Mouse (Mus musculus) lung, embryonic 14.5 days (tissue): ENCODE results near the gene Dclk1. TPM values are rescaled to one million over a fixed set of nuclear protein-coding genes. Genes with fewer than 3 reads are reported as not detected.

Experiments
- ATAC-seq: fragments of 200-750 bp; cut with Nextera tagmentation; 2 replicates; pipeline ENCODE4 v1.8.0; 2017; ENCODE audit warnings: mild to moderate bottlenecking, moderate TSS enrichment, moderate library complexity; ENCODE audit not compliant: insufficient read depth
- DNase-seq: peaks from one replicate; pipeline ENCODE4 v3.0.0-alpha.2; 2015
- H3K27ac ChIP-seq: fragments of 300-500 bp; sonication (generic); 2 replicates; pipeline ENCODE4 v1.5.1; 2014; ENCODE audit warnings: low read depth, mild to moderate bottlenecking, moderate library complexity
- H3K27me3 ChIP-seq: fragments of 300-500 bp; sonication (generic); 2 replicates; pipeline ENCODE4 v1.6.1; 2014; ENCODE audit warnings: low read length, control low read depth; ENCODE audit not compliant: insufficient read depth
- H3K36me3 ChIP-seq: fragments of 300-500 bp; sonication (generic); 2 replicates; pipeline ENCODE4 v1.6.1; 2014; ENCODE audit warnings: control low read depth; ENCODE audit not compliant: insufficient read depth
- H3K4me1 ChIP-seq: fragments of 300-500 bp; sonication (generic); 2 replicates; pipeline ENCODE4 v1.6.1; 2014; ENCODE audit warnings: antibody characterized with exemption, control low read depth; ENCODE audit not compliant: insufficient read depth
- H3K4me2 ChIP-seq: fragments of 300-500 bp; sonication (generic); 2 replicates; pipeline ENCODE4 v1.6.1; 2014; ENCODE audit warnings: mild to moderate bottlenecking
- H3K4me3 ChIP-seq: fragments of 300-500 bp; sonication (generic); 2 replicates; pipeline ENCODE4 v1.5.1; 2014; ENCODE audit warnings: low read depth, low read length
- H3K9ac ChIP-seq: fragments of 300-500 bp; sonication (generic); 2 replicates; pipeline ENCODE4 v1.6.1; 2014
- H3K9me3 ChIP-seq: fragments of 300-500 bp; sonication (generic); 2 replicates; pipeline ENCODE4 v1.6.1; 2016; ENCODE audit warnings: low read depth, low read length, control low read depth
- CTCF ChIP-seq: IDR thresholded peaks from 2 replicates; pipeline ENCODE4 v1.5.1; 2016; ENCODE audit warnings: antibody characterized with exemption, low read depth
- WGBS: fragments of 180-500 bp; shearing (Covaris S2); extraction: QIAGEN DNeasy Blood & Tissue Kit; methylation state at CpG from one replicate; pipeline ENCODE4 v1.1.7; 2014; 5-methylcytosine and 5-hydroxymethylcytosine counted together
- polyA plus RNA-seq: library from polyadenylated mRNA; unstranded; fragments of >200 nt; fragmentation: Nextera tagmentation; extraction: Ambion mirVana; gene quantifications from 2 replicates; pipeline ENCODE4 v1.2.1, GENCODE M21; 2014

The Dclk1 gene
- polyA plus RNA-seq, 1 experiment from 2014 or later: 11.3 TPM

DNA sequence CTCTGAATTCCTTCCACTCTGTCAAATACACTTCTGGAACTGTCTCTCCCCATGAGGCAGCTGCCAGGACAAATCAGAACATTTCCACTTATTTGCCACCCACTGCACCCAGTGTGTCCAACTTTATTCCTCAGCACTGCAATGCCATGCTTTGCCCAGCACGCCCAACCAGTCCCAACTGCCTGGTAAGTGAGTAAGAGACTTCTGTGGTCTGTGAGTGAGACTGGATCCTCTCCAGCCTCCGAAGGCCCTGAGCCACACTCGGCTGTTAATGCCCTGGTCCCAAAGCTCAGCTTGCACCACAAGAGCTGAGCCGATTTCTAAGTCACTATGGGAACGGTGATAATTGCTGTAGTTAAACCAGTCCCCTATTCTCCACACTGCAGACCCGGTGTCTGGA, 34.5 kb upstream of the Dclk1 start:
- H3K4me3 ChIP-seq: no peak overlapping the region
- no peaks in the 10 kb centered on the region for H3K27me3 ChIP-seq
- no peak for DNase-seq
- 63% methylated on average over 6 of the region's 6 CpGs for WGBS
- no peak overlapping the region for H3K9ac ChIP-seq
- no peak for TF ChIP-seq CTCF
- H3K36me3 ChIP-seq: no peaks in the 10 kb centered on the region
- H3K27ac ChIP-seq: no peak overlapping the region
- no peak for ATAC-seq
- no peak overlapping the region for H3K4me2 ChIP-seq
- no peaks in the 10 kb centered on the region for H3K4me1 ChIP-seq
- H3K9me3 ChIP-seq: no peaks in the 10 kb centered on the region

DNA sequence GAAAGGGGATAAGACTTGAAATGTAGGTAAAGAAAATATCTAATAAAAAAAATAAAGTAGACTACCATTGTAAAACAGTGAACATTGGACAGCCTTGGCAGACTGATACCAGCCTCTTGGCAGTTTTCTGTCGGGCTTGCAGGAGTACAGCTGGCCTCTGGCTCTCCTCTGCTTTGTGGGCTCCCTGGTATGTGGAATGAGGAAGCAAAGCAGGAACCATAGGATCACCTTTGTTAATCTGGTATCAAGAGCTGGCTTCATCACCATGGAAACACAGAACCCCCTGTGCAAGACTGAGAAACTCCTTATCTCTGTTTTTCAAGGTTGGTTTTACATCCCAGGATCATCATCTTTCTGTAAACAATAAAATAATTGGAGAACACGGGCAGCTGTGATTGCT, 29.9 kb upstream of the Dclk1 start:
- no peak for TF ChIP-seq CTCF
- H3K36me3 ChIP-seq: no peaks in the 10 kb centered on the region
- H3K27ac ChIP-seq: no peak overlapping the region
- WGBS: 23% methylated on average over 2 of the region's 2 CpGs
- no peak overlapping the region for H3K9ac ChIP-seq
- peak; percentile 27 for DNase-seq
- no peaks in the 10 kb centered on the region for H3K9me3 ChIP-seq
- no peak overlapping the region for H3K4me2 ChIP-seq
- H3K4me1 ChIP-seq: no peaks in the 10 kb centered on the region
- no peak overlapping the region for H3K4me3 ChIP-seq
- H3K27me3 ChIP-seq: no peaks in the 10 kb centered on the region
- ATAC-seq: peak; percentile 70; the same call in 1 of the 2 replicates

DNA sequence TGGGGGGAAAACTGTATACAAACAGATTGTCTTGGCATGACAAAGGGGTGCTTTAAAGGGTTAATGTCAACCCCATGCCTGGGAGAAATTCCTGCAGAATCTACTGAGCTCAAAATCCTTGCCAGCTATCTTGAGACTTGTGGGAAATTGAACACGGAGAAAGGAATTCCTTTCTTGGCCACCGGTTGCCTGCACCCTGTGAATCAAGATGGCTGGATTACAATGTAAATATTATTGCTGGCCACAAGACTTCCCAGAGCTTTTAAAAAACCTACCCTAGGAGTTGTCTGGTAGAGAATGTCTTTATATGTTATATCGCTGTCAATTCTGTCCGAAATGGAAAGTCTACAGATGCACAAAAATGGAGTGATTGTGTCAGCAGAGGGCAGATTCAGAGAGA, 28.4 kb upstream of the Dclk1 start:
- no peak overlapping the region for H3K27ac ChIP-seq
- H3K27me3 ChIP-seq: no peaks in the 10 kb centered on the region
- H3K36me3 ChIP-seq: no peaks in the 10 kb centered on the region
- H3K4me2 ChIP-seq: no peak overlapping the region
- DNase-seq (peak; percentile 21), ATAC-seq (peak; percentile 54; the same call in 1 of the 2 replicates)
- no peaks in the 10 kb centered on the region for H3K9me3 ChIP-seq
- H3K4me3 ChIP-seq: no peak overlapping the region
- 36% methylated on average over 4 of the region's 4 CpGs for WGBS
- no peak for TF ChIP-seq CTCF
- no peak overlapping the region for H3K9ac ChIP-seq
- no peaks in the 10 kb centered on the region for H3K4me1 ChIP-seq

DNA sequence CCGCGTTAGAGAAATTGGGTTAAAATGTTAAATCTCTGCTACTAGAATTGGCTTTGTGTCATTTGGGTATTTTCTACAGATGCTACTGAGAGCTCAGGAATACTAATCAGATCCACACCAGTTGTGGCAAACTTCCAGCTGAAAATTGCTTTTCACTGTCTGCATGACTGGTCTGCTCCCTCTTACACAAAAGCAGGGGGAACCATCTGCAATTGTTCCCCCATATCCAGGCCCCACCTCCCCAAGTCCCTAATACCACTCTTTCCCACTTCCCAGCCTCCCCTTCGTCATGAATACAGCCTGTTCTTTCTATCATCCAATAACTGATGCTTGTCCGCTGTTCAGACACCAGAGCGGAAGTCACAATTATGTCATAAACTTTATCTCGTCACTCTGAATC, 27.8 kb upstream of the Dclk1 start:
- no peak overlapping the region for H3K27ac ChIP-seq
- 83% methylated on average over 6 of the region's 6 CpGs for WGBS
- ATAC-seq: no peak
- no peaks in the 10 kb centered on the region for H3K9me3 ChIP-seq
- H3K4me2 ChIP-seq: no peak overlapping the region
- H3K4me1 ChIP-seq: no peaks in the 10 kb centered on the region
- H3K36me3 ChIP-seq: no peaks in the 10 kb centered on the region
- DNase-seq: peak; percentile 32
- no peak overlapping the region for H3K4me3 ChIP-seq
- no peaks in the 10 kb centered on the region for H3K27me3 ChIP-seq
- H3K9ac ChIP-seq: no peak overlapping the region
- no peak for TF ChIP-seq CTCF

DNA sequence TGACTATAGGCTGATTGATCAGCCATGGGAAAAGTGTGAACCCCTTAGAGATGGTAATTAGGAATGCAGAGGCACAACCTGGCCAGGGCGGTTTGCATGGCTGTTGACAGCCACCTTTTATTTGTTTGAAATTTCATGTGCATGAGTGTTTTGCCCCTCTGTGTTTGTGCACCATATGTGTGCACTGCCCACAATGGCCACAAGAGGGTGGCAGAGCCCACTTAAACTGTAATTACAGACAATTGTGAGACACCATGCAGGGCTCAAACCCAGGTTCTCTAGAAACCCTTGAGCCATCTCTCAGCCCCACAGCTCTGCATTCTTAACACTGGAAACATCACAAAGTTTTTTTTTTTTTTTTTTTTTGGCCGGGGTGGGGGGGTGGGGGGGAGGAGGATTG, 19.7 kb upstream of the Dclk1 start:
- no peak for DNase-seq
- TF ChIP-seq CTCF: peak; percentile 42
- no peak overlapping the region for H3K4me3 ChIP-seq
- ATAC-seq: no peak
- peaks cover 4% of the 10 kb centered on the region; the same call in 1 of the 2 replicates for H3K9me3 ChIP-seq
- no peaks in the 10 kb centered on the region for H3K27me3 ChIP-seq
- H3K27ac ChIP-seq: no peak overlapping the region
- no peaks in the 10 kb centered on the region for H3K36me3 ChIP-seq
- 81% methylated on average over 2 of the region's 2 CpGs for WGBS
- no peaks in the 10 kb centered on the region for H3K4me1 ChIP-seq
- H3K4me2 ChIP-seq: no peak overlapping the region
- H3K9ac ChIP-seq: no peak overlapping the region

DNA sequence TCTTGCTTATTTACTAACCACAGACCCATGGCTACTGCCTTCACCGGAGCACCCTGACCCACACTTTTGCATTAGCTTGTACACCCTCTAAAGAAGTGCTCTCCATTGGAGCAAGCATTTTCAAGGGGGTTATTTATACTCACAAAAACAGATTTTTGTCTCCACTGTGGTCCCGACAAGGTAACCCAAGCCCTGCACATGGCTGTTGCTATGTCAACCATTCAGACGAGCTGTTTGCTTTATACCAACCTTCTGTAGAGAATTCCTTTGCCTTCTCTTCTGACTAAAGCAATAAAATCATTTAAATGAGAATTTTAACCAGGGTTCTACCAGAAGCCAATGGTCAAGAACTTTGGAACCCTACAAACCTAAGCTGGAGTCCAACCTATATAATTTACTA, 18.3 kb upstream of the Dclk1 start:
- DNase-seq (no peak), ATAC-seq (no peak)
- no peak for TF ChIP-seq CTCF
- Histone ChIP-seq H3K9ac (no peak overlapping the region), H3K4me2 (no peak overlapping the region), H3K4me1 (no peaks in the 10 kb centered on the region), H3K4me3 (no peak overlapping the region), H3K27me3 (no peaks in the 10 kb centered on the region), H3K9me3 (peaks cover 4% of the 10 kb centered on the region; the same call in 1 of the 2 replicates), H3K27ac (no peak overlapping the region), H3K36me3 (no peaks in the 10 kb centered on the region)
- WGBS: 68% methylated on average over 3 of the region's 3 CpGs

DNA sequence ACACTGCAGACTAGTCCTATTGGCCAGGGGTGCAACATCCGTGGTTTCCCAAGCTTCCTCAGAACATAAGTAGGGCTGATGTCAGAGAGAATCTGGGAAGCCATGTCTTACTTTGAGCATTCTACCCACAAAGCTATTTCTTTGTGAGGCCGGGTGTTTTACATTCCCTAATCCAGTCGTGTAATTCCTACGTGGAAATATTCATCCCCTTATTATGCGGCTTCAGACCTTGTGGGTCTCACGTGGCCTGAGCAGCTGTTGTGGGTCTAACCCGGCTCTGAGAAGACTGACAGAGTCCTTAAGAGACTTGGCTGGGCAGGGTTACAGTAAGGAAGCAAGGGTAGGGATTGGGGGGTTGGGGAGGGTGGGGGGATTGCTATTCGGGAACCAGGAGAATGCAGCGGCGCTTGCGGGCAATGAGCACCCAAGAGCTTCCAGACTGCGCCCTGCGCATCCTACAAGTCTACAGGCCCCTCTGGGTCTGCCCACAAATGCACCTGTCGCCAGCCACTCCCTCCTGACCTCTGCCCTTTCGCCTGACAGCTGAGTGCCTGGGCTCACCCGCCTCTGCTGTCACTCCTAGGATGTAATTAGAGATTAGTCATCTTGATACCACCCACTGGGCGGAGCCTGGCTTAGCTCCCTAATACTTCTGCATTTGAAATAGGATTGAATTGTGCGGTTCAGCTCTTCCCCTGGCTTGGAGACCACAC, 15.5 kb upstream of the Dclk1 start:
- peaks cover 4% of the 10 kb centered on the region; the same call in 1 of the 2 replicates for H3K9me3 ChIP-seq
- WGBS: 31% methylated on average over 18 of the region's 18 CpGs
- ATAC-seq (peak; percentile 58), DNase-seq (peak; percentile 23)
- no peak for TF ChIP-seq CTCF
- no peaks in the 10 kb centered on the region for H3K27me3 ChIP-seq
- H3K4me2 ChIP-seq: peak overlapping the region; percentile 27; the same call in 1 of the 2 replicates
- no peak overlapping the region for H3K9ac ChIP-seq
- no peaks in the 10 kb centered on the region for H3K36me3 ChIP-seq
- H3K4me3 ChIP-seq: no peak overlapping the region
- no peaks in the 10 kb centered on the region for H3K4me1 ChIP-seq
- H3K27ac ChIP-seq: no peak overlapping the region

DNA sequence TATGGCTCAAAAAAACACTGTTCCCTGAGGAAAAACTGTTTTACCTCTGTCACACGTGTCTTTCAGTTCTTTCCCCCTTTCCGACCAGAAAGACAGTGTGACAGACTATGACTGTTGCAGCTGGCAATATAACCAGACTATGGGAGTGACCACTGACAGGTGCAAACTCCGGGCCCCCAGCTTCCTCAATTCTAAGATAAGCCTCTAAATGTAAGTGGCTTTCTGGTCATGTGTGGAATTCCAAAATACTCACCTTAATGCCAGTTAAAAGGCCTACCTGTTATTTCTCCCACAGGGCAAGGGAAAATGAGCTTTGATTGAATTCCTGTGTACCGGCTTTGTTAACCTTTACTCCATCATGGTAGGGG, 15.0 kb upstream of the Dclk1 start:
- Histone ChIP-seq H3K27ac (no peak overlapping the region), H3K9ac (no peak overlapping the region), H3K9me3 (peaks cover 4% of the 10 kb centered on the region; the same call in 1 of the 2 replicates), H3K4me2 (peak overlapping the region; percentile 27; the same call in 1 of the 2 replicates), H3K4me1 (no peaks in the 10 kb centered on the region), H3K36me3 (no peaks in the 10 kb centered on the region), H3K4me3 (no peak overlapping the region), H3K27me3 (no peaks in the 10 kb centered on the region)
- ATAC-seq: no peak; the same call in 1 of the 2 replicates
- no peak for DNase-seq
- 26% methylated on average over 4 of the region's 4 CpGs for WGBS
- no peak for TF ChIP-seq CTCF
